Mouse (Mus musculus) megakaryocyte, embryonic 14.5 days (primary cell): ENCODE results near the gene Uaca.

Experiments used
- FLI1 ChIP-seq: IDR thresholded peaks from 2 replicates; pipeline ENCODE4 v1.6.1; 2012; ENCODE audit warnings: low read length, inconsistent platforms, mixed read lengths
- GATA1 ChIP-seq: IDR thresholded peaks from 3 replicates; pipeline ENCODE4 v1.6.1; 2012; ENCODE audit warnings: mixed read lengths, low read length, inconsistent platforms, borderline replicate concordance

DNA sequence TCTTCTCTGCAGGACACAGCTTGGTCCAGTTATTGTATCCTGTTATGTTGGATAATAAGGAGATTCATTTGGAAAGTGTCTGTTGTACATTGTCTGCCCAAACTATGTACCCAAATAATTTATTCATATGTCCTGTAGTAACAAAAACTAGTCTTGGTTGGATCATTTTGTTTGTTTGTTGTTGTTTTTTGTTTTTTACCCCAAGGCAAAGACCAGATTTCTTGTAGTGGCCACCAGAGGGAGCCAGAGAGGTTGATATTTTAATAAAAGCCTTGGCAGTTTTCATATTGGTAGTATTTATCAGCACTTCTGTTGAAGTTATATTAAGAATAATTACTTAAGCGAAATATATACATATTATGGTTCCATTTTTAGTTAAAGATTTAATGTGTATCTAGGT, 25.0 kb downstream of the Uaca start:
- TF ChIP-seq GATA1 (no peak), FLI1 (no peak)
